Mouse (Mus musculus): Measurements from ENCODE around the gene Erich4.

Erich4 gene

DNA sequence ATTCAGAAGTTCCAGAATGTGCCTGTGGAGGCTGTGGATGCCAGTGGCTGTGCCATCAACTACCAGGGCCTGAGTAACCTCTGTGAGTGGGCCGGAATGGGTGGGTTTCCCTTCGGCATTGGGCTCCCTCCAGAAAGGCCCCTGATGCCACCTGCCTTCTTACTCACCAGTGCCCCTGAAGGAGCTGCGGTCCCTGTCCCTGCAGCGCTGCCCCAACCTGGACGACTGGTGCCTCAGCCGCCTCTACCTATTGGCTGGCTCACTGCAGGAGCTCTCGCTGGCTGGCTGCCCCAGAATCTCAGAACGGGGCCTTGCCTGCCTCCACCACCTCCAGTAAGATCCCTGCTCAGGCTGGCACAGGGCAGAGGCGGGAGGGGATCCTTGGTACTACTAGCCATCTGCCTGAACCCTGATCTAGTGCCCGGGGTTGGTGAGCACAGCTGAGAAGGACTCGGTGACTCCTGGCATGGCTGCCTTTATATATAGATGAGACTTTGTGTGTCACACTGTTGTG, 8.2 kb upstream of the Erich4 start:
- no peak for DNase-seq (ENCODE audit: low read depth, low spot score)

DNA sequence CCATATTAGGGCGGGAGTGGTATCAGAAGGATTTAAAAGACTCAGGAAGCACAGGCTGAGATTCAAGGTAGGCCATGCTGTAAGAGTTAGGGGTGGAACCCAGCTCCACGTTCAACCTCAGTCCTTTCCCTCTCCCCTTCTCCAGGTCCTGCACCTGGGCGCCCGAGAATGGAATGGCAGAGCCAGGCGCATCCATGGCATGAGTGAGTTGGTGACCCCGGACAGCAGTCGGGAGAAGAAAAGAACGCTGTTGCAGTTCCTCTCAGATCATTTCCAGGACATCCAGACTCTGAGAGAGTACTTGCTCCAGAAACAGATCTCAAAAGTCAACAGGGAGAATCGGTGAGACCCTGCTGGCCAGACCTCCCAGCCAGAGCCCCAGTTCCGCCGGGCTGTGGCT, 5.1 kb upstream of the Erich4 start:
- no peak for DNase-seq (ENCODE audit: low read depth, low spot score)

DNA sequence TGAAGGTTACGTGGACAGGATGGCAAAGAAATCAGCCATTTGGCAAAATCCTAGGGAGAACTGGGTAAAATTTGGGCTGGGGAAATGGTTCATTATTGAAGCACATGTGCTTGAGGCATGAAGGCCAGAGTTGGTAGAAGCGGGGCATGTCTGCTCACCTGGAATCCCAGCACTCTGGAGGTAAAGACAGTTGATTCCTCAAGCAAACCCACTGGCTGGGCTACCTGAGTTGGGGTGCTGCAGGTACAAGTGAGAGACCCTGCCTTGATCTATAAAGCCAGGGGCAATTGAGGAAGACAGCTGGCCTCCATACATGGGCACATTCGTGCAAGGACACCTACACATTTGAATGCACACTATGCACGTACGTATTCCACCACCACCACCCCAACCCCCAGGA, 4.4 kb upstream of the Erich4 start:
- DNase-seq (ENCODE audit: low read depth, low spot score): no peak

DNA sequence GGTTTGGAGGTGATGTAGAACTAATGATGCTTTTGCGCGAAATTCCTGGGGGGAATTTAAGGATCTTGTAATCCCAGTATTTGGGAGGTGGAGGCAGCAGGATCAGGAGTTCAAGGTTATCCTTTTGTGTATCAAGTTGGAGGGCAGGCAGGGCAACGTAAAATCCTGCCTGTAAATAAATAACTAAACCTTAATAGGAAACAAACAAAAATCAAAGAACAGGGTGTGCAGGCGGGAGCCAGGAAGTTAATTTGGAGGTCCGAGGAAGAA, 4.0 kb upstream of the Erich4 start:
- DNase-seq (ENCODE audit: low read depth, low spot score): no peak

DNA sequence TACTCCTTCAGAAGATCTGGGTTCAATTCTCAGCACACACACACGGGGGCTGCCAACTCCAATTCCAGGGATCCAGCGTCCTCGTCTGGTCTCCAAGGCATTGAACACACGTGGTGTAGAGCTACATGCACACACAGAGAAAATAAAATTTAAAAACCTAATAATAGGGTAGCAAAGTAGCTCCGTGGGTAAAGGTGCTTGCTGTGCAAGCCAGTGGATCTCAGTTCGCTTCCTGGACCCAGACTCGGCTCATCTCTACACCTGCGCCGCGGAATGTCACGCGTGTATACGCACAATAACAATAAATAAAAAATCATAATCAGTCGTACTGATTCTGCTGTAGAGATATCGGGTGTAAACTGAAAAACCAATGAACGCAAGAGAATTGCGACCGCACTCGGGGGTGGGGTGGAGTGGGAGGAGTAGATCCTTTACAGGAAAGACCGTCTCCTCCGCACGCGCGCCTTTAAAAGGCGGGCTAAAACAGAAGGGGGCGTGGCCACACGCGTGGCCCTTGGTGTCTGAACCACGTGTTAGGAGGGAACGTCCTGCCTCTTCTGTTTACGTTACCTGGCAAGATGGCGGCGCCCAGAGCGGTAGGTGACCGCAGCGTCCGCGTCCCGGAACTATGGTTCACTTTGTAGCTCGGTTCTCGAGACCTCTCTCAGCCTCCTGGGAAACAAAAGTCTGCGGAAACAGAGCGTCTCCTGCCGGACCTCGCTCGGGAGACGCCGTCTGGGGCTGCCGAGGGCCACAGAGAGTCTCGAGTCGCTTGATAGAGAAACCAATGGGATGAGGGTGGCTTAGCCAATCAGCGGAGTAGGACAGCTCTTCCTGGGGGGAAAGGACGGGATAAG, 3.4 kb upstream of the Erich4 start, which contains the start of gene Dmac2:
Dmac2 (plus strand) TSS at position 550 of the 857 bp plus-strand sequence.
- peak; percentile 90 for DNase-seq (ENCODE audit: low read depth, low spot score)

DNA sequence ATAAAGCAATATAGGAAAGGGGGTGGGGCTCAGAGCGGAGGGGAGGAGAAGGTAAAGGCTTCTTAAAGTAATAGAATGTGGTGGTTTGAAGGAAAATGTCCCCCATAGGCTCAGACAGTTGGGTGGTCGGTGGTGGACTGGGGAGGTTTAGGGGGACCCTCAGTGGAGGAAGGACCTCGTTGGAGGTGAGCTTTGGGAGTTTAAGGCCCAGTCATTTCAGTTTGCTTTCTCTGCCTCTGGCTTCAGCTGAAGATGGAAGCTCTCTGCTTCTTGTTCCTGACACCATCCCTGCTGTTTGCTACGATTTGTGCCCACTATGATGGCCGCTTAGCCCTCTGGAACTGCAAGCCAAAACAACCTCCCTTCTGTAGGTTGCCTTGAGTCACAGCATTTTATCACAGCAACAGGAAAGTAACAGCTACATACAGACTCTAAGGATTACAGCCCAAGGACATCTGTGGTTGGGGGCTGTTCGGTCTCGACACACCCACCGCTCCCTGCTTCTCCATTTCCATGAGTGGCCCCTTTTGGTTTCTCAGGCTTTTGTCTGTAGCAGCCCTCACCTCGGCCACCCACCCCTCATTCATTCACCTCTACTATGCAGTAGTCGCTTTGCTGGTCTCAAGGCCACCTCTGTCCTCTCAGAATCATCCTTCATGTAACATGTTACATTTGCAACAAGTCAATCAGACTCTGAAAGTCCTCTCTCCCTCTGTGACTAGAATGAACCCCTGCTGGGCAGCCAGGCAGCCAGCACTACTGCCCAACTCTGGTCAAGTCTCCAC, 1.9 kb upstream of the Erich4 start:
- no peak for DNase-seq (ENCODE audit: low read depth, low spot score)

DNA sequence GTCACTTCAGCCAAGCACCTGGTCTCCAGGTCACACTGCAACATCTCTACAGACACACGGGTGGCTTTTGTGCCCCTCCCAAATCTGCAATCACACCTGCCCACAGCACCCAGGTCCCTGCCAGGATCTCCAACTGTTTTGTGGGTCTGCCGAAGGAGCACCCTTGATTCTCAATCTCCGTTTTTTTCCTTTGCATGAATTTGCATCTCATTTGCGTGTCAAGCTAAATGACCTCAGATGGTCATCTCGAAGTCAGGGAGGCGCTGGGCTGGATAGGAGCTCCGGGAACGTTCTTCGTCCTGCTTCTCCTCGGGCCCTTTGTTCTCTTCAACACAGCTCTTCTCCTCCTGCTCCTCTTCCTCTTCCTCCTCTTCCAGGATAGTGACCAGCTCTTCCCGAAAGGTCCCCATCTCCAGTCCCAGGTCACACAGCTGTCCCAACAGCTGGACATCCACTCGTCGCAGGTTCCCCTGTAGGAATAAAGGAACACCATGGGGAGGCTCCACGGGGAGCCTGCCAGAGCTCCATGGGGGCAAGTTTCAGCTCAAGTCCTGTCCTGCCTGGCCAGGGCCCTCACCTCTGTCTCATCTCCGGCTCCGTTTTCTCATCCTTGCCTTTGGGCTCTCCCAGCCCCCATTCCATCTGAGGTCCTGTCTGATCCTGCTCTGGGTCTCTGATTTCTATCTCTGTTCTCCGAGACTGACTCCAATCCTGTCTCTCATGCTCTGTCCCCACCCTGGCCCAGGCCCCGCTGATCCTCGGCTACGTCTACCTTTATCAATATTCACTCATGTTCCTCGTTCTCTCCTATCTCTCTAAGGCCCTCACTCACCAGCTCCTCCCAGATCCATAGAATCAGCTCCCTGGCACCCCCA, 624 bp downstream of the Erich4 start:
- DNase-seq (ENCODE audit: low read depth, low spot score): no peak

DNA sequence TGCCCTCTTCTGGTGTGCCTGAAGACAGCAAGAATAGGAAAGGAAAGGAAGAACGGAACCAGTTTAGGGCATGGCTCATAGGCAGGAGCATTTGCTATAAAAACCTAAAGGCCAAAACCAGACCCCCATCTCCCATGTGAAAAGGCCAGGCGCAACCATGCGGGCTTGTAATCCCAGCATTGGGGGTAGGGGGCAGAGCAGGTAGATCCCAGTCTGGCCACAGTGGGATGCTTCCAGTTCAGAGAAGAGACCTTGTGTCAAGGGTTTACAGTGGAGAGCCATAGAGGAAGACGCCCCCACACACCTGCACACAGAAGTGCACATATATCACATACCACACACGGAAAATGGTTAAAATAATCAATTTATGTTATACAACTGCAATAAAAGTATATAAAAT, 1.6 kb downstream of the Erich4 start:
- no peak for DNase-seq (ENCODE audit: low read depth, low spot score)

DNA sequence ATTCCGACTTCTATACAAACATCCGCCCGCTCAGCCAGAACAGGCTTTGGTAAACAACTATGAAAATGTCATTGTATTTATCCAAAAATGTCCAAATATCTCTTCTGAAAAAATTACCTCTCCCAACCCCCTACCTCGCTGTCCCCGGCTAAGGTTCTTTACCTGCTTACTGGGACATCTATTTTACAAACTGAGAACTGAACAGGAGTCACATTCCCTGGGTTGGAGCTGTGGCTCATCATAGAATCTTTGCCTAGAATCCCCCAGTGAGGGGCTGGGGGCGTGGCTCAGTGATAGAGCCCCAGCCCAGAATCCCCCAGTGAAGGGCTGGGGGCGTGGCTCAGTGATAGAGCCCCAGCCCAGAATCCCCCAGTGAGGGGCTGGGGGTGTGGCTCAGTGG, 4.2 kb downstream of the Erich4 start:
- no peak for DNase-seq (ENCODE audit: low read depth, low spot score)

DNA sequence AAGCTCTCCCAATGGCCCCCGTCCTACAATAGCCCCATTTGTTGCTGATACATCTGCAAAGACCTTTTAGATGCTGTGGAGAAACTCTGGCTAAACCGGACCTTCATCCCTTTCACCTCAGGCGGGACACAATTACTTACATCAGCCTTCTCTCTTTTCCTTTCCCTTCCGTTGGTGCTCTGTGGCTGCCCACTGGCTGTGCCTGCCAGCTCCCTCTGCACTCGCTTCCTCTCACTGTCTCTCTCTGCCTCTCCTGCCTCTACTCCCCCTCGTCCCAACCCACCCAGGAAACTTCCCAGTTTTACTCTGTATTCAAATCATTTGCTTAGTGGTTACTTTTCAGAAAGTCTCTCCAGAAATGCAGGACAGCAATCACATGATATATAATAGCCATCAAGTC, 5.6 kb downstream of the Erich4 start:
- no peak for DNase-seq (ENCODE audit: low read depth, low spot score)

DNA sequence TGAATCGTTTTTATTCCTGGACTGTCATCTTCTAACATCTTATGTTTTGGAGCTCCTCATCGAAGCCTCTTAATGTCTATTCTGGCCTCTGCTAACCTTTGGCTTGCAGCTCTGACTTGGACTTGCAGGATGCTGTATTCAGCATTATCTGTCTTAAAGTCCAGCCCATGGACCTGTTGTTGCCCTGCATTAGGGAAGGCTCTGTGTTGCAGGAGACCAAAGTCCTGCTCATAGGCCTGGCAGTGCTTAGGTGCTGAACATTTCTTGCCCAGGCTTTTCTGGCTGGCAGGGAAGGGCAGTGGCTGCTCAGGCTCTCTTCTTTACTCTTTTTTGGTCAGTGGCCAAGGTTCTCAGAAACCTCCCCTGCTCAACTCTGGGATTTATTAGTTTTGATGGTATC, 8.5 kb downstream of the Erich4 start:
- DNase-seq (ENCODE audit: low read depth, low spot score): no peak

DNA sequence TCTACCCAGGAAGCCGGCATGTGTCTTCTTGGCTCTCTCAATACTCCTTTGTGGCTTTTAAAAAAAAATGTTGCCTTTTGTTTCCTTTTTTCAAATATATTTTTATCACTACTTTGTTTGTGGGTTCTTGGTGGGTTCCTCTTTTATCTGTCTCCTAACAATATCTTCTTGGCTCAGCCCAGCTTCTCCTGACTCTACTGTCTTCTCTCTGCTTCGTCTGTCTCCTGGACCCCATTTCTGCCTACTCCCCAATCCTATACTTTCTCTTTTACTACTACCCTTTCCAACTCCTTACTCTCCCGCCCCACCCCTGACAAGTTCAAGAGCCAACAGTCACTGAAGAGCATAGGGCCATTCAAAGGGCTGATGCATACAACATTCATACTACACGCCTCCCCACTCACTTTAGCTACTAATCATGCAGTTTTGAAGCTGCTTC, 9.0 kb downstream of the Erich4 start:
- DNase-seq (ENCODE audit: low read depth, low spot score): no peak

DNA sequence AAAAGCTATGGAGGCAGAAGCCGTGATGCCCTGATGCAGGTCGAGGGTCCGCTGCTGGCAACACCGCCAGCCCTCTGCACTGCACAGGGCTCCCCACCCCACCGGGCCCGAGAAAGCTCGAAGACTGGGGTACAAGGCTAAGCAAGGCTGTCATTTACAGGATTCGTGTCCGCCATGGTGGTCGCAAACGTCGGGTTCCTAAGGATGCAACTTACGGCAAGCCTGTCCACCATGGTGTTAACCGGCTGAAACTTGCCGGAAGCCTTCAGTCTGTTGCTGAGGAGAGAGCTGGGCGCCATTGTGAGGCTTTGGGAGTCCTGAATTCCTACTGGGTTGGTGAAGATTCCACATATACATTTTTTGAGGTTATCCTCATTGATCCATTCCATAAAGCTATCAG, 14.3 kb downstream of the Erich4 start:
- no peak for DNase-seq (ENCODE audit: low read depth, low spot score)

DNA sequence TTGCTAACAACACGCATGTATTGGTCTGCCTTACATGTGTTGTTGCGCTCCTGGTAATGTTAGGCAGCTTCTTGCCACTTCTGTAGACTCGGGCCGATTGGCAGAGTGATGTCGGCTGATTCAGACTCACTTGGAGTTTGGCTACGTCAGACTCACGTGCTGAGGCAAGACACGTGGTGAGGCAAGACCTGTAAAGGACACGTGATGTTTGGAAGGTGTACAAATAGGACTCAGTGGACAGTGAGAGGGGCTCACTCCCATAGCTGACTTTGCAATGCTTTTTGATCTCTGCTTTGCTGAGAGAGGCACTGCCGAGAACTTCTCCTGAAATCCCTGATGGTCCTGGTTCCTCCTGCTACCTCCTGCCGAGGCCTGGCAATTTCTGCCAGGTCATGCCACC, 15.0 kb downstream of the Erich4 start:
- no peak for DNase-seq (ENCODE audit: low read depth, low spot score)

DNA sequence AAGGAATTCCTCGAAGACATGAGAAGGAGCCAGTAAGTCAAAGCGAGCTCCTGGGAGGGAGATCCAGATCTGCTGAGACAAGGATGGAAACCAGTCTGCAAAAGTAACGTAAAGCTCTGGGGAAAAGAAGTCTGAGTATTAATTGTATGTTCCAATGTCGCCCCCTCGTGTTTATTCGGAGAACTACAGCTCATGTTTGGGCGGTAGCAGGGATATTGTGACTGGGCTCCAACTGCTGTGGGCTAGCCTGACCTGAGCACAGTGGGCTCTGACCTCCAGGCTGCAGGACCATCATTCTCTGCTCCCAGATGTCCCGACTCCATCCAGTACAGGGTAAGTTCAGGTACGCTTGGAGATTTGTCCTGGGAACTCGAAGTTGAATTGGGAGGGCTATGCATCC, 16.0 kb downstream of the Erich4 start:
- DNase-seq (ENCODE audit: low read depth, low spot score): peak; percentile 12

DNA sequence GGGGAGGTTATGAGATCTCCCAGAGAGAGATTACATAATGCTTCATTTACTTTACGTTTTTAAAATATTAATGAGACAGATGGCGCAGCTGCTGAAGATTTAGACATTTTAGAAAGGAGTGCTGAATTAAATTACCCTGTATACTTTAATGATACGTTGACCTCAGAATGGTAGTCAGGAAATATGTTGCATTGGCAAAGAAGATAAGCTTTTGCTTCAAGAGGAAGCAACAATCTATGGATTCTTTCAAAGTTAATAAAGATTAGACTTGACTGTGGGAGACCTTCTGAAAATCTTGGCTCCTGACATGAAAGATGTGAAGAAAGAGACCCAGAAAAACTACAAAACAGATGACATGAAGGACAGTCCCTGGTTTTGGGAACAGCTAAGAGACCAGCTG, 21.8 kb downstream of the Erich4 start:
- no peak for DNase-seq (ENCODE audit: low read depth, low spot score)

DNA sequence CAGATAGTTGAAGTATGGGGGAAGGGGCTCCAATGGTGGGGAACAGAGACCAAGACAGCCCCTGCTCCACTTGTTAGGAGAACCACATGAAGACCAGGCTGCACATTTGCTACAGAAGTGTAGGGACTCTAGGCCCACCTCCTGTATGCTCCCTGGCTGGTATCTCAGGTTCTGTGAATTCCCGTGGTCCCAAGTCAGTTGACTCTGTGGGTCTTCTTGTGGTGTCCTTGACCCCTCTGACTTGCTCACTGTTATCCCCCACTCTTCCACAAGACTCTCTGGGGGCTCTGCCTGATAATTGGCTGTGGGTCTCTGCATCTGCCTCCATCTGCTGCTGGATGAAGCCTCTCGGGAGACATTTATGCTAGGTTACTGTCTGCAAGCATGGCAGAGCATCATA, 24.5 kb downstream of the Erich4 start:
- DNase-seq (ENCODE audit: low read depth, low spot score): no peak

DNA sequence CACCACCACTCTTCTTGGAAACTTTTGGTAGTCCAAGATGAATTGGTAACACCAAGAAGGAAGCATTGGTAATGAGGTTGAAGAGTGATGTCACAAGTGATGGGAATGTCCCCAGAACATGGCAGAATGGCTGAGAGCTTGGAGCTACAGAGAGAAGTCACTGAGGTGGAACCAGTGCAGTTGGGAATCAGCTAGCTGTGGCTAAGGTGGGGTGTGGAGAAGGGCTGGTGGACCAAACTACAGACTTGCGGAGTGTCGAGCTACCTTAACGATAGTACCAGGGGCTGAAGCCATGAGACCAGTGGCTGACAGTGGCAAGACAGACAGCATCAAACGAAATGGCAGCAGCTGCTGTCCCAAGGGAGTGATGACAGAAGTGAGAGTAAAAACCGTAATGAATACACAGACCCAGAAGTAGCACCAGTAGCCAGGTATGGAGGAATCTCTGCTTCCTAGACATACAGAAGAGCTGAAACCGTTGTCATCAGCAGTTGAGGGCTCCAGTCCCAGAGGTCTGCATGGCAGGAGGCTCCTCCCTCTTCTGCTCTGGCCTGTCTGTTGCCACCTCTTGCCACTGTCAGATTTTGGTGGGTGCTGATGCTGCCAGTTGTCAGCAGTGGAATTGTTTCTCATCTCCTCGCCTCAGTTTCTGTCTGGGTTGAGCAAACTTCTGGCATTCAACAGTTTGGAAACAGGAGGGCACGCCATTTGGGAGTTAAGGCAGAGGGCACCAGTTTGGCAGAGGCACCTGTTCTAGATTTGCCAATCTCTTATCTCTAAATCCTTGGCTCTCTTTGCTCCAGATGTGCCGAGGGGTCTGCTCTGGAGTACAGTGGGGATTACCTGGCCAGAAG, 30.1 kb downstream of the Erich4 start:
- DNase-seq (ENCODE audit: low read depth, low spot score): no peak

DNA sequence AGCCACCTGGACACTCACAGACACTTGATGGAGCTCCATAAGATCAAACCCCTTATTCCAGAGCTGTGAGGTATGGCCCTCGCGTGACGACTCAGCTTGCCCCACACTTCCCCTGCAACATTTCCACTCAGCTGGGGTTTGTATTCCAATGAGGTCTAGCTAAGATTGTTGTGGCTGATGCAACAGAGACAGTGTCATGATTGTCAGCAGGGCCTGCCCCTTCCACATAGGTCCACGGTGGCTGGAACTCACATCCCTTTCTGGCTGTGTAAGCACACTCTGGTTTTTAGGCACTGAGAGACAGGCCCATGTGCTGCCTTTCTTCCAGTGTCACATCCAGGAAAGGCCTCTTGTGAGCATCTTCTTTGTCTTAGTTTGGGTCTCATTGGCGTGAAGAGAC, 31.0 kb downstream of the Erich4 start:
- DNase-seq (ENCODE audit: low read depth, low spot score): no peak

DNA sequence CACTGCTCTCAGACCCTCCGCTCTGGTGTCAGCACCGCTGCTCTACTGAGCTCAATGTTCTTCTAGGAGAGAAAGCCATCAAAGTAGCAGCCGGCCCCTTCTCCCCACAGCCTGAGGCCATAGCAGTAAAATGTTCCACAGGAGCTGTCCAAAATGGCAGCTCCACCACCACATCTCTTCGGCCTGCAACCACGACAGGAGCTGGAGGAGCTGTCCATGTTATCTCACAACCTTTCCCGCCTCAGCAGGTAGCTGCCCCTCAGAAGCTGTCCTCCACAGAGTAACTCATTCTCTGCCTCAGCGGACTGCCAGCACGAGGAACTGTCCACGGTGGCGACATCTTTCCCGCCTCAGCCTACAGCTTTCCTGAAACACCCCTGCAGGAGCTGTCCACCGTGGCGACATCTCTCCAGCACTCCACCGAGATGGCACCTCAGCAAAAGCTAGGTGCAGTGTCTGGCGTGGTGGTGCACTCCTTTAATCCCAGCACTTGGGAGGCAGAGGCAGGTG, 33.3 kb downstream of the Erich4 start:
- DNase-seq (ENCODE audit: low read depth, low spot score): no peak

DNA sequence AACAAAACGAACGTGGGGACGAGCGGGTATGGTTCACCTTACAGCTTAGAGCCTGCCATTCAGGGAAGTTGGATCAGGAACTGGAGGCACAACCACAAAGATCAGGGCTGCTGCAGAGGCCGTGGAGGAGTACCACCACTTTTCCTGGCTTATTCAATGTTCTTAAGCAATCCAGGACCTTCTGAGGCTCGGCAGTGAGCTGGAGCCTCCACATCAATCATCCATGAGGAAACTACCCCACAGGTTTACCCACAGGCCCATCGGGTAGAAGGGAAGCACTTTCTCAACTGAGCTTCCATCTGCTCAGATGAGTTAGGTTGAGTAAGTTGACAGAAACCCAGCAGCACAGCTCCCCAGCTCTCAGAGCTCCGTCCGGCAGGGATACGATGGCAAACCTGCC, 36.3 kb downstream of the Erich4 start:
- no peak for DNase-seq (ENCODE audit: low read depth, low spot score)

Measured in telencephalon, adult 2 months (tissue).